Mouse (Mus musculus) spleen, adult 2 months (tissue): ENCODE measurements at regions not wholly inside any gene's neighbourhood (a gene's known extent, or its start where the extent isn't known, plus 50 kb on each side); places are given as distances from the start of the nearest gene placed in this dataset.
"Not testable (repeated sequence)": the region's sequence is repeated elsewhere in the genome, so short reads cannot be mapped to it uniquely, and the experiment has no call there.

ENCODE experiments used
- CTCF ChIP-seq: fragments of 200-500 bp; IDR thresholded peaks from 2 replicates; pipeline ENCODE4 v1.5.1; 2011; ENCODE audit warnings: mild to moderate bottlenecking, inconsistent platforms; ENCODE audit not compliant: insufficient read depth, insufficient read length, insufficient replicate concordance; ENCODE audit errors: extremely low read depth
- POLR2A ChIP-seq: fragments of 200-500 bp; IDR thresholded peaks from 2 replicates; pipeline ENCODE4 v1.6.1; 2011; ENCODE audit warnings: low read depth, low read length, inconsistent platforms

DNA sequence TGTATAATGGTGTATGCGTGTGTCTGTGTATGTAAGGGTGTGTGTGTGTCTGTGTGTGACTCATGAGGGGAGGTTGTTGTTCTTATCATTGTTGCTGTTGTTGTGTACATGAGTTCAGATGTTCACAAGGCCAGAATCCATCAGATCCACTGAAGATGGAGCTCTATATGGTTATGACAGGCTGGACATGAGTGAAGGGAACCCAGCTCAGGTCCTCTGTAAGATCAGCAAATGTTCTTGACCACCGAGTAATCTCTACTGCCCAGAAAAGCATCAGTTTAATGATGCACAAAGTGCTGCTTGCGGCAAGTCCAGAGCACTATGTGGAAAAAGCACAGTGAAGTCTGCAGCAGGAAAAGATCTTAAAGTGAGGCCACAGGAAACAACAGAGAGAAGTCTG is 77.5 kb downstream of the Gm15319 start:
- not testable (repeated sequence) for TF ChIP-seq POLR2A, CTCF
